Comparison of ENCODE assay signal across 21 mouse cellular contexts in the genomic region with DNA sequence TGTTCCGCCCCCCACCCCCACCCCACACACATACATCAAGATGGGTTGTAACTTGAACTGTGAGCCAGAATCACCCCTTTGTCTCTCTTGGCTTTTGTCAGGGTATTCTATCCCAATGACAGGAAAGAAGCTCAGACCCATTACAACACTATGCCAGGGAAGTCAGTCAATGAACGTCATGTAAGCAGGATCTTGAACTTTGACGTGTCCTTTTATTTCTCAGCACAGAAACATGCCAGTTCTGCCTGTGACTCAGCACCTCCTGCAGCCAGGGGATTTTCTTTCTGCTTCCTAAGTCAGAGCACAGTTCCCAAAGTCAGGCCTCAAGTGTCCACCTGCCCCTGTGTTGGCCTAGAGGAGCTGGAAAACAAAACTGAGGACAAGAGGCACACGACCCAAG. TPM values are rescaled to one million over a fixed set of nuclear protein-coding genes. Genes with fewer than 3 reads are reported as not detected.
A peak's percentile ranks its signal among the peaks of the same experiment; 100 is the strongest.
DNase-seq lines count a peak whose midpoint lies in the region; ATAC-seq and TF ChIP-seq lines count a peak whose summit lies in the region.
"Had no signal": no experiment of that assay in that cellular context is flagged by ENCODE, and none has a peak within 500 bp of the region (broad histone marks: within the 10 kb centered on the region; RNA-seq: fewer than 3 reads in every experiment).

No protein-coding gene starts in this region.

- H3K79me2 ChIP-seq in heart, adult 2 months (replicated peaks; ENCODE audit: control insufficient read depth, insufficient read depth, low read length) = no peaks in the 10 kb centered on the region

- H3K4me2 ChIP-seq in intestine, postnatal 0 days (replicated peaks; ENCODE audit: low read depth) = no peak overlapping the region
- H3K4me2 ChIP-seq: embryonic facial prominence, embryonic 13.5 days; forebrain, embryonic 13.5 days; heart, embryonic 11.5 days; heart, embryonic 15.5 days; hindbrain, embryonic 15.5 days had no signal

- peaks cover 12% of the 10 kb centered on the region for H3K4me1 ChIP-seq in heart, adult 2 months (ENCODE audit: control insufficient read depth, insufficient read depth, low read length)
- no peaks in the 10 kb centered on the region for H3K4me1 ChIP-seq in thymus, adult 2 months (replicated peaks; ENCODE audit: control insufficient read depth, insufficient read depth, low read length)
- H3K4me1 ChIP-seq in intestine, postnatal 0 days (replicated peaks; ENCODE audit: control insufficient read depth, insufficient read depth, low read length) = no peaks in the 10 kb centered on the region
- H3K4me1 ChIP-seq: embryonic facial prominence, embryonic 13.5 days; forebrain, embryonic 13.5 days; hindbrain, embryonic 15.5 days had no signal

- WGBS in heart, adult 2 months = 59% methylated on average over 4 of the region's 4 CpGs
- 92% methylated on average over 4 of the region's 4 CpGs for WGBS in thymus, adult 2 months
- 79% methylated on average over 4 of the region's 4 CpGs for WGBS in intestine, postnatal 0 days

- H3K9ac ChIP-seq in heart, adult 2 months (ENCODE audit: low read depth, low read length) = no peak overlapping the region
- no peak overlapping the region for H3K9ac ChIP-seq in intestine, postnatal 0 days (ENCODE audit: low read depth, low read length)
- H3K9ac ChIP-seq: embryonic facial prominence, embryonic 13.5 days; forebrain, embryonic 13.5 days; forebrain, postnatal 0 days; heart, embryonic 15.5 days; hindbrain, embryonic 15.5 days had no signal

- TF ChIP-seq EP300 in heart, adult 2 months (IDR thresholded peaks at IDR 0.05; ENCODE audit: insufficient read depth, low read depth, low read length) = no peak

- no peak for TF ChIP-seq POLR2A in heart, adult 2 months (IDR thresholded peaks at IDR 0.05; ENCODE audit: insufficient read depth, low read depth, low read length)
- TF ChIP-seq POLR2A in thymus, adult 2 months (IDR thresholded peaks at IDR 0.05; ENCODE audit: control insufficient read depth, extremely low read depth, insufficient read depth, low read length, poor library complexity) = no peak

- no peaks in the 10 kb centered on the region for H3K27me3 ChIP-seq in heart, adult 2 months (ENCODE audit: control insufficient read depth, insufficient read depth, low read length)
- no peaks in the 10 kb centered on the region for H3K27me3 ChIP-seq in thymus, adult 2 months (ENCODE audit: control insufficient read depth, insufficient read depth, low read length)
- no peaks in the 10 kb centered on the region for H3K27me3 ChIP-seq in intestine, postnatal 0 days (replicated peaks; ENCODE audit: control insufficient read depth, insufficient read depth, low read length)
- H3K27me3 ChIP-seq: CH12.LX; embryonic facial prominence, embryonic 13.5 days; forebrain, embryonic 13.5 days; heart, embryonic 15.5 days; hindbrain, embryonic 15.5 days had no signal

- H3K27ac ChIP-seq in heart, adult 2 months = peak overlapping the region; percentile 88
- no peak overlapping the region for H3K27ac ChIP-seq in thymus, adult 2 months (ENCODE audit: control insufficient read depth, insufficient read depth, low read length)
- H3K27ac ChIP-seq in intestine, postnatal 0 days (ENCODE audit: low read depth, low read length) = no peak overlapping the region
- H3K27ac ChIP-seq: embryonic facial prominence, embryonic 13.5 days; forebrain, embryonic 13.5 days; heart, embryonic 15.5 days; hindbrain, embryonic 15.5 days had no signal

- DNase-seq in adrenal gland, adult (ENCODE audit: inconsistent age in 2 of 2, low spot score in 1 of 2) = peak; percentile 31 to 65
- no peak for DNase-seq in adrenal gland, postnatal 25 days
- DNase-seq in heart, adult 2 months = no peak
- no peak for DNase-seq in heart, adult 18-20 months
- peak; percentile 49 for DNase-seq in NIH3T3 (ENCODE audit: low read depth)
- DNase-seq in fat pad, adult 2 months (ENCODE audit: extremely low read depth, low read depth, low spot score) = peak; percentile 76
- no peak for DNase-seq in thymus, adult 2 months
- DNase-seq: cerebellum, adult 11-12 months; cerebellum, adult 9-10 months; cerebellum, postnatal 25 days; forebrain, postnatal 0 days; heart, postnatal 36 days; kidney, adult 9 months had no signal

- peaks cover 25% of the 10 kb centered on the region for H3K36me3 ChIP-seq in heart, adult 2 months (ENCODE audit: control insufficient read depth, insufficient read depth, low read length)
- H3K36me3 ChIP-seq in thymus, adult 2 months (ENCODE audit: control insufficient read depth, insufficient read depth, low read length) = no peaks in the 10 kb centered on the region
- H3K36me3 ChIP-seq in intestine, postnatal 0 days (ENCODE audit: control insufficient read depth, insufficient read depth) = no peaks in the 10 kb centered on the region
- H3K36me3 ChIP-seq: embryonic facial prominence, embryonic 13.5 days; heart, embryonic 15.5 days had no signal

- no peaks in the 10 kb centered on the region for H3K9me3 ChIP-seq in intestine, postnatal 0 days (ENCODE audit: control insufficient read depth)
- H3K9me3 ChIP-seq: embryonic facial prominence, embryonic 13.5 days; forebrain, embryonic 13.5 days; heart, embryonic 15.5 days; hindbrain, embryonic 15.5 days had no signal

- no peak for ATAC-seq in intestine, postnatal 0 days
- ATAC-seq: forebrain, embryonic 13.5 days; forebrain, postnatal 0 days; intestine, embryonic 16.5 days had no signal

- no peak for TF ChIP-seq CTCF in heart, adult 2 months (IDR thresholded peaks at IDR 0.05)
- no peak for TF ChIP-seq CTCF in thymus, adult 2 months (IDR thresholded peaks at IDR 0.05; ENCODE audit: borderline replicate concordance, control insufficient read depth, extremely low read depth, insufficient read depth, low read length, poor library complexity)
- no peak for TF ChIP-seq CTCF in intestine, postnatal 0 days (IDR thresholded peaks at IDR 0.05; ENCODE audit: low read depth)

- intact Hi-C loops in heart, adult 2 months (cut with DNase I) = loop anchor here (2.0 kb wide), 1 partner anchor 29 kb away; no protein-coding TSS in a partner anchor

- no peak overlapping the region for H3K4me3 ChIP-seq in heart, adult 2 months
- H3K4me3 ChIP-seq in thymus, adult 2 months (ENCODE audit: control insufficient read depth, insufficient read depth, low read length) = no peak overlapping the region
- H3K4me3 ChIP-seq in intestine, postnatal 0 days (ENCODE audit: low read depth, low read length) = no peak overlapping the region
- H3K4me3 ChIP-seq: embryonic facial prominence, embryonic 13.5 days; forebrain, embryonic 13.5 days; heart, embryonic 15.5 days; hindbrain, embryonic 15.5 days had no signal

RNA-seq across cellular contexts. Expression of gene Cd200, which starts 31.5 kb away (rescaled TPM):
- 40.1 and 54.1 TPM in 2 replicates for total RNA-seq in adrenal gland, postnatal 25 days (2021)
- total RNA-seq in heart, adult 2 months (2021) = 10 to 100 TPM; 63.6 to 69.3 TPM
- 90.0 and 99.3 TPM in 2 replicates for polyA plus RNA-seq in heart, adult 2 months (2012; rRNA removed)
- 10 to 100 TPM; 53.2 to 57.0 TPM for total RNA-seq in heart, adult 18-20 months (2021)
- polyA plus RNA-seq in thymus, adult 2 months (2012; rRNA removed) = 32.5 and 43.7 TPM in 2 replicates
- 108 and 114 TPM in 2 replicates for polyA plus RNA-seq in intestine, postnatal 0 days (2015; fragmentation: Nextera tagmentation; extraction: Ambion mirVana)

Comparison
In these comparisons a context has a peak if more than half of its experiments do, and no peak if none do; other contexts are left out.
1. DNase-seq: peak in adrenal gland, adult (2 of 2), NIH3T3 (single experiment) and fat pad, adult 2 months (single experiment); none in adrenal gland, postnatal 25 days (single experiment), heart, adult 2 months (0 of 2), heart, adult 18-20 months (0 of 2) and thymus, adult 2 months (single experiment).